Mouse (Mus musculus): Measurements from ENCODE around the gene Chsy1.

DNA sequence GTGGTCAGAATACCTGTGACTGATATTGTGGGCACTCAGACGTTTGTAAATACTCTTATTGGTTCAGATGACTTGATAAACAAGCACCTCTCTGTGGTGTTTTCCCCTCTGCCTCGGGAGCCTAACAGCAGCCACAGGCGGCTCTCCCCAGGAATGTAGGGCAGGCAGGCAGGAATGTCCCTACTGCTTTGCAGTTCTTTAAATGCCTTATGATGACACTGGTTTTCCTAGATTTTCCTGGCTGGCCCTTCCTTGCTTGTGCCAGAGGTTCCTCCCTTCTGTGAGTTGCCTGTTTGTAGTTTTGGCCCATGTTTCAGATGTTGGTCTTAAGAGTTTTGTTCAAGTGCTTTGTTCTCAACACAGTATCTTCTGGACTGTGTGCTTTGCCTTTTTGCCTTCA, 19.5 kb downstream of the Chsy1 start:
- TF ChIP-seq CTCF (IDR thresholded peaks at IDR 0.05; ENCODE audit: control insufficient read depth, insufficient read depth, low read length) (no peak), POLR2A (IDR thresholded peaks at IDR 0.05; ENCODE audit: borderline replicate concordance, control insufficient read depth, low read depth, low read length) (no peak)

Data from bone marrow, adult 2 months (tissue).